Mouse (Mus musculus) thymus, postnatal 36 days (tissue): ENCODE results near the gene Phactr3.

Experiments used
- DNase-seq, 2 experiments: peaks; one replicate each; pipeline ENCODE4 v3.0.0; 2022; ENCODE audit warnings: mixed read lengths in 2 of 2

Gene Phactr3

DNA sequence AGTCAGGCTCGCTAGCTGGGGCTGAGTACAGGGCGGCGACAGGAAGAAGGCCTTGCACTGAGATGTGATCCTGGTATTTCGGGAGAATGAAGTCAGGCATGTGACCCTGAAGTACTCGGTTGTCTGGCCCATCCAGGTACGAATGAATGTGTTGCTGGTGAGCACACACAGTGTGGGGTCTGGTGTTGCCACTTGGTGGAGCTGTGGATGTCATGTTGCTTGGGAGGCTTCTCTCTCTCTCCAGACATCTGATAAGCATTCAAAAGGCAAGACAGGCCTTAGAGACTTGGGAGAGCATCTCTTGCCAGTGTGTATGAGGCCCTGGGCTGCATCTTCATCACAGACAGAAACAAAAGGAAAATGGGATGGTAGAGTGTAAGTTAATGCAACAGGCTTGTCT is 77.3 kb downstream of the Phactr3 start:
- no peak for DNase-seq

- DNase-seq: no peak
These were observed 78.8 kb downstream of the Phactr3 start for GRCm38 (mm10) chr2:178197542-178197941.

DNA sequence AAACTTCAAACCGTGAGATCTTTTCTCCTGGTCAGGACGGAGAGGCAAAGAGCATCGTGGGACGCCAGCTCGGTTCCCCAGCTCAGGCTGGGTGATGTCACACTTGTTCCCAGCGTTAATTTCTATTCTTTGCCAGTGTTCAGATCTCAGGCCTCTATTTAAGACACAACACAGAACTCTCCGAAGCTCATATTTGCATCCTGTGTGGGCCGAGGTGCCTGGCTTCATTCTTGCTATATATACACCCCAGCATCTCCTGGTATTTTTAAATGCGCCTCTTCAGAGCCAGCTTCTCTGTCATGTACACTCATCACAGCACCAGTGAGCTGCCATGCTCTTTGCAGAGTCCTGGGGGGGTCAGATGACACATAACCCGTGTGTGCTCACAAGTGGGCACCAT is 85.7 kb downstream of the Phactr3 start:
- no peak for DNase-seq

GRCm38 (mm10) chr2:178208186-178208600 is 89.4 kb downstream of the Phactr3 start:
- no peak for DNase-seq

DNA sequence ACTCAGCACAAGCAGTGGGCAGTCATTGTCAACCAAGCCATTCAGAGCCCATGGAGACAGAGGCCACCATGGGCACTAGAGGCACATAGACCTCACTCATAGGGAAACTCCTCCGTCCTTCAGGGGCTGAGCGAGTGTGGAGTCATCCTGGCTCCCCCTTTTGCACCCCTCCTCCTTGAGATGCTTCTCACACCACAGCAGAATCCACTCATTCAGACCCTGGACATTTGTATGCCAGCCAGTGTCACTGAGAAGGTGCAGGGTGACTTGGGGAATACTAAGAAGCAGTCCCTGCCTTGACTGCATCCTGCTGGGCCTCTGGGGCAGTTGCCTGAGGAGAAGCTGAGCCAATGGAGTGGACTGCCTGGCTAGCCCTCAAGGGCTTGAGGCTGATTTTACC is 95.1 kb downstream of the Phactr3 start:
- no peak for DNase-seq

DNA sequence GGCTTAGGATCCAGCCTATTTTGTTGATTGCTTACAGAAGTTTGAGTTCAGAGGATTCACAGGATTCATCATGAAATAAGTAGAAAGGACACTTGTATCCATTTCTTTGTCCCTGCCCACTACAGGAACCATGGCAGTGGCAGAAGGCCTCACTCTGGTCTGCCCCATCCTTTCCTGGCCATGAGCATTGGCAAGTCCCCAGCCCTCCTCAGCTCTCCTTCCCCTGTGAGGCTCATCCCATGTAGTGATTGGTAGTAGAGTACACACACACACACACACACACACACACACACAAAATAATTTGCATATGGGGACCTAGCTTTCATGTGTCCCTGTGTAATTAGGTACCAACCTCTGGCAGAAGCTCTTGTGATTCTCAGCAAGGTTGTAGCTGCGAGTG is 95.8 kb downstream of the Phactr3 start:
- no peak for DNase-seq

GRCm38 (mm10) chr2:178218461-178218860 is 99.7 kb downstream of the Phactr3 start:
- DNase-seq: no peak

- no peak for DNase-seq
These were observed 100.8 kb downstream of the Phactr3 start for GRCm38 (mm10) chr2:178219454-178220147.

DNA sequence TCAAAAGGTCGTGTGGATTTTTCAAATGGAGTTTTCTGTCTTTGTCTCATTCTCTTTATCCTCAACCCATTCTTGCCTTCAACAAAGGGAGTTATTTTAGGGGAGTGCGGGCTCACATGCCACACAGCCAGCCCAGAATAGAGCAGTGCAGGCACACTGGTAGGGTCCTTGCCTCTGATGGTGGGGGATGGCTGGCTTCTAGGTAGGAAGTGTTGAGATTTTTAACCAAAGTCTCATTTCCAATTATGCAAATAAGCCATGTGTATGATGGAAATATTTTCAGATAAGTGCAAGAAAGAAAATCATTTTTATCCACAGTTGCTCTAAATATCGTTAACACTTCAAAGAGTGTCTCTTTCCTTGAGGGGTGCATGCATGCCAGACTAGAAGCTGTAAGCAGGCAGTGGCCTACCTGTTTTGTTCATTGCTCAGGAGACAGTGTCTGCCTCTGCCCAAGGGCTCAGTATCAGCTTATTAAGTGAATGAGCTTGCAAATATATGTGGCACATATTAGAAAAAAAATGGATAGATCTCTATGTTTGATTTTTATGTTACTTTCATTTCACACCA is 101.5 kb downstream of the Phactr3 start:
- no peak for DNase-seq

DNA sequence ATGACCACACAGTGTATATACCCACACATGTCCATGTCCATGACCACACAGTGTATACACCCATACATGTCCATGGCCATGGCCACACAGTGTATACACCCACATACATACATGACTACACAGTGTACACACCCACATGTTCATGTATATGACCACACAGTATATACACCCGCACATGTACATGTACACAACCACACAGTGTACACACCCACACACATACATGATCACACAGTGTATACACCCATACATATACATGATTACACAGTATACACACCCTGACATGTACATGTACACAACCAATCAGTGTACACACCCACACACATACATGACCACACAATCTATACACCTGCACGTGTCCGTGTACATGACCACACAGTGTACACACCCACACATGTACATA is 102.2 kb downstream of the Phactr3 start:
- DNase-seq: no peak

- DNase-seq: no peak
These were observed 110.5 kb downstream of the Phactr3 start for GRCm38 (mm10) chr2:178229231-178229630.

DNA sequence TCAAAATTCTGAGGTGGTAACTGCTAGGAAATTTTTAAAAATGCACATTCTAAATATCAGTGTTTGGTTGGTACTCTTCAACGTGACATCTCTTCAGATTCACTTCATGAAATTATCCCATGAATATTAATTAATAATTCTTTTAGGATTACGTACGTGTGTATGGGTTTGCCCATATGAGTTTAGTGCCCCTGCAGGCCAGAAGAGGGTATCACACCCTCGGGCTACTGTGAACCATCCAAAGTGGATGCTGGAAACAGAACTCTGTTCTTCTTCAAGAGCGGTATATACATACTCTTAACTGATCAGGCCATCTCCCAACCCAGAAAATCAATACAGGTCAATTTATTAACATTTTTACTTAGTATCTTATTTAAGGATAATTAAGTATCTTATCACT is 114.7 kb downstream of the Phactr3 start:
- DNase-seq: no peak

DNA sequence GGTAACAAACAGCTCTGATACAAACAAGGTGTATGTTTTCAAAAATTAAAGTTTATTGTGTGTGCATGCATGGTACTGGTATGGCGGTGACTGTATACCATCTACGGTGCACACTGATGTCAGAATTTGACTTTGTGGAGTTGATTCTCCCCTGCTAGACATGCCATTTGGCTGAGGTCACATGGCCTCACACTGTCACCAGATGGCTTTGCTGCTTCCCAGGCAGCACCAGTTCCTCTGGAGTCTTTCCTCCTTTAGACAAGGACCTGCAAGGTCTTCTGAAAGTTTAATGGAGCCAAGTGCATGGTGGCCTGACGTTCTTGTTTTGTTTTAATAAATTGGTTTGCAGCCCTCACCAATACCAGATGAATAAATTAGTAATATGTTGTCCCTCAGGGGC is 118.3 kb downstream of the Phactr3 start:
- DNase-seq: no peak

GRCm38 (mm10) chr2:178238503-178238902 is 119.7 kb downstream of the Phactr3 start:
- DNase-seq: no peak

- no peak for DNase-seq
These were observed 122.1 kb downstream of the Phactr3 start for GRCm38 (mm10) chr2:178240886-178241285.

GRCm38 (mm10) chr2:178241374-178241773 is 122.6 kb downstream of the Phactr3 start:
- no peak for DNase-seq

DNA sequence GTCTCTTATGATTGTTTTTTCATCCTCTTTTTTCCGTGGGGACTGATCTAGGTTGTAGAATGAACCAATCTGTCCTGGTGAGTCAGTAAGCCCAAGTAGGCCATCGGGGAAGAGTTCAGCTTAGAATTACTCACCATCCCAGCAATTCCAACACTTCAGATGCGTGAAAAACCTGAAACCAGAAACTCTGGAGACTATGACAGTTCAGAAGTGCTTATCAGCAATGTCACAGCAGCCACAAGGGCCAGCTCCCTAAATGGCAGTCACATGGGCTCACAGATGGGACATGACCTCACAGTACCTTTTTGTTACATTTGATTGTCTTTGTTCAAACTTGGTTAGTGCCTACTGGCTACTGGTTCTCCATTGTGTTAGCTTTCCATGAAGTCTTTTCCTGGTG is 124.2 kb downstream of the Phactr3 start:
- DNase-seq: no peak

DNA sequence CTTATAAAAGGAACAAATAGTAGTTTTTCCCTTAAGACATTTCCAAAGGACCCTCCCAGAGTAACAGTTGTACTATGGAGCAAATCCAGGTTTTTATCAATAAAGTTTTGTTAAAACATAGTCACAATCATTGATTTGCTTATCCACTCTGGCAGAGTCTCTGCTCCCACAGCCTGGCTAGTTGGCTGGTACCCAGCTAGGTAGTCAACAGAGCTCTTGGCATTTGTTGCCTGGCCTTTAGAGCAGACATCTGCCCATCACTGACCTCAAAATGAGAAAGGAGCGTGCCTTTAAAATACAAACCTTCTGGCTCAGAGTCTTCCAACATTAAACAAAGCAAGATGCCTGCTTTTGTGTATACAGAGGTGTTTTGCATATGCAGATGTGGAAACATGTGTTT is 126.1 kb downstream of the Phactr3 start:
- DNase-seq: no peak

GRCm38 (mm10) chr2:178245841-178246240 is 127.1 kb downstream of the Phactr3 start:
- DNase-seq: no peak

DNA sequence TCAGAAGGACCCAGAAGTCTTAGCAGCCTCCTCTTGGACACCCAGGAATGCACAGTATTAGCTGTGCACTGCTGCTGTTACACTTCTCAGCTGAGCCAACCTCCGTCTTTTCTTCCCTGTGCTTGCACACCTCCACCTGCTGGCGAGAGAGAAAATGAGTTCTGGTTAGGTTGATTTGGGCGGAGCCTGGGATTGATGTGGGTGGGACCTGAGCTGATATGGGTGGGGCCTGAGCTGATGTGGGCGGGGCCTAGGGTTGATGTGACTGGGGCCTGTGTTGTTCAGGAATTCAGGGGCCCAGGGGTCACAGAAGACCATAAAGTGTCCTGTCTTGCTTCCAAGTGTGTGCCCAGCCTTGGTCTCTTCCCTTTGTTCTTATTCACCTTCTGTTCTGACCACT is 128.0 kb downstream of the Phactr3 start:
- no peak for DNase-seq

- no peak for DNase-seq
These were observed 128.5 kb downstream of the Phactr3 start for GRCm38 (mm10) chr2:178247274-178247673.

DNA sequence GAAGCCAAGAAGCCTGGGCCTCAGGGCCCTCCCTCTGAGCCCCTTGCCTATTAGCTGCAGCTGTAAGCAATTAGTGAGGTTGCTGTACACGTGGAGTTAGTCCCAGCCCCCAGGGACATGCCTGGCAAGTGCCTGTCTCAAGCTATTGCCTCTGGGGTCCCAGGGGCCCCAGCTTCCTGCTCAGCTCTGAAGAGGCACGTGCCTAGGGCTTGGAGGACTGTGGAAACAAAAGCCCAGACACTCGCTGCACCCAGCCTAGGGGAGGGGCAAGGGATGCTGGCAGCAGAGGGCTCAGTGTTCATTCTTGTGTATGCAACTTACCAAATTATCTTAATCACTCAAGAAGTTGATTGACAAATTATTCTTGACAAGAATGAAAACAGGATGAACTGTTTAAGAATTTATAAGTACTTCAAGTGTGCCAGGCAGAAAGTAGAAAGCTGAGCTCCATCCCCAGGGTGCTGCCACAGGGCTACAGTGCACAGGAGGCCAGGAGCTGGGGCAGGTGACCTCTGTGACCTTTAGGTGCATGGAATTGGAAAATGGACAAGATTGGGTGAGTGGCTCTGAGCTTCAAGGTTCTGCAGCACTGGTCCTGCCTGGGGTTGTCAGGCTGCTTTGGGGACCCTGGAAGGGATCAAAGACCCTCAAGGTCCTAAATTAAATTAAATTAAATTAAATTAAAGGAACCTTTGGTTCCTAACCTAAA is 138.5 kb downstream of the Phactr3 start:
- DNase-seq: no peak

DNA sequence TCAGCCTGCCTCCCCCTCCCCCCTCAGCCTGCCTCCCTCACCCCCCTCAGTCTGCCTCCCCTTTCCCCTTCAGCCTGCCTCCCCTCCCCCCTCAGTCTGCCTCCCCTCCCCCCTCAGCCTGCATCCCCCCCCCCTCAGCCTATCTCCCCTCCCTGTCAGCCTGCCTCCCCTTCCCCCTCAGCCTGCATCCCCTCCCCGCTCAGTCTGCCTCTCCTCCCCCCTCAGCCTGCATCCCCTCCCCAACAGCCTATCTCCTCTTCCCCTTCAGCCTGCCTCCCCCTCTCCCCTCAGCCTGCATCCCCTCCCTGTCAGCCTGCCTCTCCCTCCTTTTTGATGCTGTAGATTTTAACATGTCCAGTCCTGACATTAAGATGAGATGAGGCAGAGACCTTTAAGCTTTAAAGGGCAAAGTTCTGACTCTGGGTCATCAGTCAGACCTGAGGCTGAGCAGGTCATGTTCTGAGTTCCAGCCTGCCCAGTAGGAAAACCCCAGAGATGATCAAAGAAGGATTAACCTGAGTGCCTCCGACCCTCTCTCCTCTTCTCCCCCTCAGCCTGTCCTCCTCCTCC is 139.3 kb downstream of the Phactr3 start:
- DNase-seq: no peak

DNA sequence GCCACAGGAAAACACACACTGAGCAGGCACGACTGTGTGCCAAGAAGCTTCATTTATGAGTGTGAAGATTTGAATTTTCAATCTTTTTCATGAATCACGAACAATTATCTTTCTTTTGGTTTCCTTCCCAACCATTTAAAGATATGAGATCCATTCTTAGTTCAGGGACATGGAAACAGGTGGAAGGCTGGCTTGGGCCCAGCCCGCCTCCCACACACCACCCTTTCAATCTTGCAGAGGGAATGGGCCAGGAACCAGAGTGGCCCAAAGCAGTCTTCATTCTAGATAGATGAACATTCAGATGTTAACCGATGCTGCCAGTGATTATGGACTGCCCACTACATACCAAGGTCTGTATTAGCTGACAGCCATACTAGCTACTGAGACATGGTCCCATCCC is 144.3 kb downstream of the Phactr3 start:
- no peak for DNase-seq
